Mouse (Mus musculus) stomach, embryonic 14.5 days (tissue): ENCODE results near the gene Trappc2l. TPM values are rescaled to one million over a fixed set of nuclear protein-coding genes. Genes with fewer than 3 reads are reported as not detected.

Experiments used
- ATAC-seq: fragments of 200-750 bp; cut with Nextera tagmentation; 2 replicates; pipeline ENCODE4 v1.8.0; 2017; ENCODE audit warnings: low read depth, moderate TSS enrichment; ENCODE audit not compliant: insufficient number of reproducible peaks, insufficient read depth, low FRiP score
- H3K27ac ChIP-seq: fragments of 300-500 bp; sonication (generic); 2 replicates; pipeline ENCODE4 v1.5.1; 2014; ENCODE audit warnings: mild to moderate bottlenecking, low read length, moderate library complexity, mixed read lengths
- H3K27me3 ChIP-seq: fragments of 300-500 bp; sonication (generic); 2 replicates; pipeline ENCODE4 v1.6.1; 2014; ENCODE audit warnings: low read length, control low read depth, mixed read lengths; ENCODE audit not compliant: control insufficient read depth, insufficient read depth
- H3K36me3 ChIP-seq: fragments of 300-500 bp; sonication (generic); 2 replicates; pipeline ENCODE4 v1.6.1; 2014; ENCODE audit warnings: mild to moderate bottlenecking, control low read depth, low read length, moderate library complexity, mixed read lengths; ENCODE audit not compliant: control insufficient read depth, insufficient read depth
- H3K4me1 ChIP-seq: fragments of 300-500 bp; sonication (generic); 2 replicates; pipeline ENCODE4 v1.6.1; 2014; ENCODE audit warnings: low read length, control low read depth, mixed read lengths; ENCODE audit not compliant: control insufficient read depth, insufficient read depth
- H3K4me2 ChIP-seq: fragments of 300-500 bp; sonication (generic); replicated peaks from 2 replicates; pipeline ENCODE4 v1.6.1; 2014; ENCODE audit warnings: low read depth, low read length, control low read depth
- H3K4me3 ChIP-seq: fragments of 300-500 bp; sonication (generic); 2 replicates; pipeline ENCODE4 v1.5.1; 2014; ENCODE audit warnings: low read depth, low read length, control low read depth
- H3K9ac ChIP-seq: fragments of 300-500 bp; sonication (generic); replicated peaks from 2 replicates; pipeline ENCODE4 v1.6.1; 2014; ENCODE audit warnings: low read depth, mild to moderate bottlenecking, control low read depth, low read length, moderate library complexity, mixed read lengths
- H3K9me3 ChIP-seq: fragments of 300-500 bp; sonication (generic); 2 replicates; pipeline ENCODE4 v1.6.1; 2016; ENCODE audit warnings: low read depth, low read length, control low read depth; ENCODE audit not compliant: control insufficient read depth
- WGBS: fragments of 180-500 bp; shearing (Covaris S2); extraction: QIAGEN DNeasy Blood & Tissue Kit; methylation state at CpG from one replicate; pipeline ENCODE4 v1.1.7; 2014; 5-methylcytosine and 5-hydroxymethylcytosine counted together
- polyA plus RNA-seq: library from polyadenylated mRNA; unstranded; fragments of >200 nt; fragmentation: Nextera tagmentation; extraction: Ambion mirVana; gene quantifications from 2 replicates; pipeline ENCODE4 v1.2.1, GENCODE M21; 2014

The Trappc2l gene
- polyA plus RNA-seq, 1 experiment from 2014 or later: 66.9 TPM

GRCm38 (mm10) chr8:122644175-122644954, 32.9 kb downstream of the Trappc2l start:
- no peaks in the 10 kb centered on the region for H3K36me3 ChIP-seq
- H3K9ac ChIP-seq: no peak overlapping the region
- H3K9me3 ChIP-seq: no peaks in the 10 kb centered on the region
- peaks cover 21% of the 10 kb centered on the region for H3K4me1 ChIP-seq
- 71% methylated on average over 6 of the region's 6 CpGs for WGBS
- ATAC-seq: no peak
- H3K27me3 ChIP-seq: no peaks in the 10 kb centered on the region
- H3K4me3 ChIP-seq: no peak overlapping the region
- no peak overlapping the region for H3K4me2 ChIP-seq
- H3K27ac ChIP-seq: no peak overlapping the region

- no peaks in the 10 kb centered on the region for H3K9me3 ChIP-seq
- no peak overlapping the region for H3K9ac ChIP-seq
- H3K27ac ChIP-seq: no peak overlapping the region
- no peaks in the 10 kb centered on the region for H3K36me3 ChIP-seq
- H3K27me3 ChIP-seq: no peaks in the 10 kb centered on the region
- no peak overlapping the region for H3K4me3 ChIP-seq
- H3K4me2 ChIP-seq: no peak overlapping the region
- 88% methylated on average over 16 of the region's 16 CpGs for WGBS
- no peak for ATAC-seq
- peaks cover 4% of the 10 kb centered on the region; the same call in 1 of the 2 replicates for H3K4me1 ChIP-seq
Measured at GRCm38 (mm10) chr8:122646337-122646736, 34.9 kb downstream of the Trappc2l start.

- 55% methylated on average over 15 of the region's 15 CpGs for WGBS
- peaks cover 2% of the 10 kb centered on the region; the same call in 1 of the 2 replicates for H3K36me3 ChIP-seq
- H3K27ac ChIP-seq: no peak overlapping the region
- H3K9ac ChIP-seq: no peak overlapping the region
- no peak for ATAC-seq
- H3K27me3 ChIP-seq: no peaks in the 10 kb centered on the region
- no peaks in the 10 kb centered on the region for H3K9me3 ChIP-seq
- no peak overlapping the region for H3K4me3 ChIP-seq
- H3K4me2 ChIP-seq: no peak overlapping the region
- H3K4me1 ChIP-seq: peaks cover 10% of the 10 kb centered on the region; the same call in 1 of the 2 replicates
Measured at GRCm38 (mm10) chr8:122648192-122648970, 36.9 kb downstream of the Trappc2l start.

GRCm38 (mm10) chr8:122651326-122651921, 40.0 kb downstream of the Trappc2l start:
- WGBS: 78% methylated on average over 16 of the region's 16 CpGs
- ATAC-seq: no peak
- H3K36me3 ChIP-seq: peaks cover 2% of the 10 kb centered on the region; the same call in 1 of the 2 replicates
- H3K9ac ChIP-seq: no peak overlapping the region
- H3K9me3 ChIP-seq: no peaks in the 10 kb centered on the region
- no peaks in the 10 kb centered on the region for H3K27me3 ChIP-seq
- no peak overlapping the region for H3K27ac ChIP-seq
- peaks cover 30% of the 10 kb centered on the region for H3K4me1 ChIP-seq
- H3K4me2 ChIP-seq: no peak overlapping the region
- no peak overlapping the region for H3K4me3 ChIP-seq

GRCm38 (mm10) chr8:122652643-122653042, 41.2 kb downstream of the Trappc2l start:
- peaks cover 2% of the 10 kb centered on the region; the same call in 1 of the 2 replicates for H3K36me3 ChIP-seq
- no peak overlapping the region for H3K4me3 ChIP-seq
- H3K9ac ChIP-seq: no peak overlapping the region
- no peak for ATAC-seq
- H3K27ac ChIP-seq: no peak overlapping the region
- peaks cover 30% of the 10 kb centered on the region for H3K4me1 ChIP-seq
- H3K4me2 ChIP-seq: no peak overlapping the region
- no peaks in the 10 kb centered on the region for H3K27me3 ChIP-seq
- 53% methylated on average over 6 of the region's 6 CpGs for WGBS
- H3K9me3 ChIP-seq: no peaks in the 10 kb centered on the region

GRCm38 (mm10) chr8:122654768-122655167, 43.3 kb downstream of the Trappc2l start:
- Histone ChIP-seq H3K9me3 (no peaks in the 10 kb centered on the region), H3K4me3 (no peak overlapping the region), H3K27ac (peak overlapping the region; percentile 39; the same call in 1 of the 2 replicates), H3K27me3 (no peaks in the 10 kb centered on the region), H3K4me2 (no peak overlapping the region), H3K9ac (no peak overlapping the region), H3K36me3 (peaks cover 2% of the 10 kb centered on the region; the same call in 1 of the 2 replicates), H3K4me1 (peaks cover 40% of the 10 kb centered on the region)
- 13% methylated on average over 7 of the region's 7 CpGs for whole genome bisulfite sequencing
- ATAC-seq: no peak

- ATAC-seq: no peak
- Histone ChIP-seq H3K4me2 (no peak overlapping the region), H3K27me3 (no peaks in the 10 kb centered on the region), H3K27ac (no peak overlapping the region; the same call in 1 of the 2 replicates), H3K4me3 (no peak overlapping the region), H3K4me1 (peaks cover 47% of the 10 kb centered on the region), H3K36me3 (peaks cover 2% of the 10 kb centered on the region; the same call in 1 of the 2 replicates), H3K9ac (no peak overlapping the region), H3K9me3 (no peaks in the 10 kb centered on the region)
- WGBS: 72% methylated on average over 13 of the region's 13 CpGs
Measured at GRCm38 (mm10) chr8:122656056-122656999, 44.9 kb downstream of the Trappc2l start.
